Mouse (Mus musculus) spleen, adult 2 months (tissue): ENCODE data around the gene Exoc6b. TPM values are rescaled to one million over a fixed set of nuclear protein-coding genes. Genes with fewer than 3 reads are reported as not detected.

Experiments
- DNase-seq, 2 experiments: peaks; one replicate each; pipeline versions ENCODE4 v3.0.0 to v3.0.0-alpha.2; 2012 to 2021; ENCODE audit warnings: low spot score in 2 of 2, low read depth in 1 of 2
- H3K27ac ChIP-seq: fragments of 200-500 bp; 2 replicates; pipeline ENCODE4 v1.5.1; 2012; ENCODE audit warnings: low read length, inconsistent platforms; ENCODE audit not compliant: insufficient read depth
- H3K27me3 ChIP-seq: fragments of 200-500 bp; 2 replicates; pipeline ENCODE4 v1.6.1; 2012; ENCODE audit warnings: mild to moderate bottlenecking, moderate library complexity, low read length, inconsistent platforms; ENCODE audit not compliant: control insufficient read depth, insufficient read depth
- H3K36me3 ChIP-seq: fragments of 200-500 bp; 2 replicates; pipeline ENCODE4 v1.6.1; 2012; ENCODE audit warnings: mild to moderate bottlenecking, low read length, inconsistent platforms; ENCODE audit not compliant: control insufficient read depth, insufficient read depth
- H3K4me1 ChIP-seq: fragments of 200-500 bp; 2 replicates; pipeline ENCODE4 v1.6.1; 2011; ENCODE audit warnings: inconsistent platforms; ENCODE audit not compliant: control insufficient read depth, insufficient read depth, insufficient read length
- H3K4me3 ChIP-seq: fragments of 200-500 bp; 2 replicates; pipeline ENCODE4 v1.5.1; 2011; ENCODE audit warnings: mild to moderate bottlenecking, inconsistent platforms; ENCODE audit not compliant: insufficient read depth, insufficient read length; ENCODE audit errors: extremely low read depth
- CTCF ChIP-seq: fragments of 200-500 bp; IDR thresholded peaks from 2 replicates; pipeline ENCODE4 v1.5.1; 2011; ENCODE audit warnings: mild to moderate bottlenecking, inconsistent platforms; ENCODE audit not compliant: insufficient read depth, insufficient read length, insufficient replicate concordance; ENCODE audit errors: extremely low read depth
- POLR2A ChIP-seq: fragments of 200-500 bp; IDR thresholded peaks from 2 replicates; pipeline ENCODE4 v1.6.1; 2011; ENCODE audit warnings: low read depth, low read length, inconsistent platforms
- WGBS: fragments of 180-500 bp; shearing (Covaris S2); methylation state at CpG from one replicate; pipeline ENCODE4 v1.1.7; 2018; 5-methylcytosine and 5-hydroxymethylcytosine counted together
- polyA plus RNA-seq: library from polyadenylated mRNA; depleted of rRNA; stranded (reverse); fragments of >200 nt; gene quantifications from 2 replicates; pipeline ENCODE4 v1.2.3, GENCODE M21; 2012

Exoc6b gene
- polyA plus RNA-seq, 1 experiment, result 3.1 TPM

- DNase-seq, result no peak
- H3K4me3 ChIP-seq, result no peak overlapping the region
- TF ChIP-seq CTCF (no peak), POLR2A (no peak)
- H3K27ac ChIP-seq, result no peak overlapping the region
- no peaks in the 10 kb centered on the region for H3K36me3 ChIP-seq
- WGBS, result 82% methylated on average over 3 of the region's 3 CpGs
- no peaks in the 10 kb centered on the region; the same call in 1 of the 2 replicates for H3K27me3 ChIP-seq
- H3K4me1 ChIP-seq, result no peaks in the 10 kb centered on the region
Observed at GRCm38 (mm10) chr6:84594626-84595025, 474.7 kb downstream of the Exoc6b start.

GRCm38 (mm10) chr6:84593693-84594092, 475.6 kb downstream of the Exoc6b start, which contains the start of gene Cyp26b1:
TSS of gene Cyp26b1 (minus strand) at chr6:84593908.
- no peak for TF ChIP-seq CTCF
- TF ChIP-seq POLR2A, result no peak
- WGBS, result 96% methylated on average over 10 of the region's 10 CpGs
- Histone ChIP-seq H3K36me3 (no peaks in the 10 kb centered on the region), H3K27me3 (peaks cover 6% of the 10 kb centered on the region), H3K4me3 (no peak within 1 kb of the TSS), H3K4me1 (no peaks in the 10 kb centered on the region), H3K27ac (no peak within 1 kb of the TSS)
- DNase-seq, result no peak

- Histone ChIP-seq H3K4me3 (no peak overlapping the region), H3K27ac (no peak overlapping the region), H3K27me3 (peaks cover 16% of the 10 kb centered on the region), H3K36me3 (no peaks in the 10 kb centered on the region), H3K4me1 (no peaks in the 10 kb centered on the region; the same call in 1 of the 2 replicates)
- TF ChIP-seq POLR2A, result no peak
- TF ChIP-seq CTCF, result no peak
- DNase-seq, result no peak
- WGBS, result 82% methylated on average over 6 of the region's 6 CpGs
Observed at GRCm38 (mm10) chr6:84590961-84591745, 478.2 kb downstream of the Exoc6b start.

- Histone ChIP-seq H3K27me3 (peaks cover 24% of the 10 kb centered on the region), H3K36me3 (no peaks in the 10 kb centered on the region), H3K27ac (no peak overlapping the region), H3K4me3 (no peak overlapping the region), H3K4me1 (no peaks in the 10 kb centered on the region; the same call in 1 of the 2 replicates)
- DNase-seq, result peak in 1 of 2 experiments; percentile 49
- 7% methylated on average over 39 of the region's 39 CpGs for WGBS
- TF ChIP-seq CTCF (peak; percentile 40; the same call in 1 of the 2 replicates), POLR2A (no peak)
Observed at GRCm38 (mm10) chr6:84589742-84590686, 479.3 kb downstream of the Exoc6b start.

- Histone ChIP-seq H3K36me3 (no peaks in the 10 kb centered on the region), H3K4me1 (no peaks in the 10 kb centered on the region; the same call in 1 of the 2 replicates), H3K27me3 (peaks cover 26% of the 10 kb centered on the region), H3K4me3 (peak overlapping the region; percentile 21; the same call in 1 of the 2 replicates), H3K27ac (no peak overlapping the region)
- no peak for TF ChIP-seq POLR2A
- TF ChIP-seq CTCF, result no peak
- no peak for DNase-seq
- WGBS, result 4% methylated on average over 44 of the region's 54 CpGs
Observed at GRCm38 (mm10) chr6:84588895-84589652, 480.2 kb downstream of the Exoc6b start.

- Histone ChIP-seq H3K27me3 (peaks cover 29% of the 10 kb centered on the region), H3K4me1 (peaks cover 2% of the 10 kb centered on the region), H3K4me3 (peak overlapping the region; percentile 21; the same call in 1 of the 2 replicates), H3K36me3 (no peaks in the 10 kb centered on the region), H3K27ac (no peak overlapping the region)
- TF ChIP-seq CTCF (no peak), POLR2A (no peak)
- under 1% methylated on average over 41 of the region's 41 CpGs for WGBS
- DNase-seq, result no peak
Observed at GRCm38 (mm10) chr6:84588221-84588894, 481.0 kb downstream of the Exoc6b start.
